Mouse (Mus musculus) lung, embryonic 14.5 days (tissue): ENCODE results near the gene Agbl4. TPM values are rescaled to one million over a fixed set of nuclear protein-coding genes. Genes with fewer than 3 reads are reported as not detected.

Experiments used
- ATAC-seq: fragments of 200-750 bp; cut with Nextera tagmentation; 2 replicates; pipeline ENCODE4 v1.8.0; 2017; ENCODE audit warnings: mild to moderate bottlenecking, moderate TSS enrichment, moderate library complexity; ENCODE audit not compliant: insufficient read depth
- DNase-seq: peaks from one replicate; pipeline ENCODE4 v3.0.0-alpha.2; 2015
- H3K27ac ChIP-seq: fragments of 300-500 bp; sonication (generic); 2 replicates; pipeline ENCODE4 v1.5.1; 2014; ENCODE audit warnings: low read depth, mild to moderate bottlenecking, moderate library complexity
- H3K27me3 ChIP-seq: fragments of 300-500 bp; sonication (generic); 2 replicates; pipeline ENCODE4 v1.6.1; 2014; ENCODE audit warnings: low read length, control low read depth; ENCODE audit not compliant: insufficient read depth
- H3K36me3 ChIP-seq: fragments of 300-500 bp; sonication (generic); 2 replicates; pipeline ENCODE4 v1.6.1; 2014; ENCODE audit warnings: control low read depth; ENCODE audit not compliant: insufficient read depth
- H3K4me1 ChIP-seq: fragments of 300-500 bp; sonication (generic); 2 replicates; pipeline ENCODE4 v1.6.1; 2014; ENCODE audit warnings: antibody characterized with exemption, control low read depth; ENCODE audit not compliant: insufficient read depth
- H3K4me2 ChIP-seq: fragments of 300-500 bp; sonication (generic); 2 replicates; pipeline ENCODE4 v1.6.1; 2014; ENCODE audit warnings: mild to moderate bottlenecking
- H3K4me3 ChIP-seq: fragments of 300-500 bp; sonication (generic); 2 replicates; pipeline ENCODE4 v1.5.1; 2014; ENCODE audit warnings: low read depth, low read length
- H3K9ac ChIP-seq: fragments of 300-500 bp; sonication (generic); 2 replicates; pipeline ENCODE4 v1.6.1; 2014
- H3K9me3 ChIP-seq: fragments of 300-500 bp; sonication (generic); 2 replicates; pipeline ENCODE4 v1.6.1; 2016; ENCODE audit warnings: low read depth, low read length, control low read depth
- CTCF ChIP-seq: IDR thresholded peaks from 2 replicates; pipeline ENCODE4 v1.5.1; 2016; ENCODE audit warnings: antibody characterized with exemption, low read depth
- WGBS: fragments of 180-500 bp; shearing (Covaris S2); extraction: QIAGEN DNeasy Blood & Tissue Kit; methylation state at CpG from one replicate; pipeline ENCODE4 v1.1.7; 2014; 5-methylcytosine and 5-hydroxymethylcytosine counted together
- polyA plus RNA-seq: library from polyadenylated mRNA; unstranded; fragments of >200 nt; fragmentation: Nextera tagmentation; extraction: Ambion mirVana; gene quantifications from 2 replicates; pipeline ENCODE4 v1.2.1, GENCODE M21; 2014

Agbl4 gene
- polyA plus RNA-seq, 1 experiment from 2014 or later = 0.34 TPM

DNA sequence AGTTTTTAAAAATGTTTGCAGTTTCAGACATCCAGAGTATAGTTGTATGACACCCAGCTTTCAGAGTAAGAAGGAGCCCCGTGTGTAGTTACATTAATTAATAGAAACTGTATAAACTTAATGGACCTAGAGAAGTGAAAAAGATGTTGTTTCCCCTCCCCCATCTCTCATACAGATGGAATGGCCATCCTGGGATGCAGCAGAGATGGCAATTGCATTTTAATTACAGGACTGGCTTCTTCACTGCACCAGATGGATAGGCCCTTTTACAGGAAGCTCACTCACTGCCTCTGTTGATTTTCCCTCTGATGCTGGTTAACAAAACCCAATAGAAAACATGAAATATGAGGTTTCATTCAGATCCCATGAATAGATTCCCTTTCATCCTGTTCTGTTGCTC is 337.7 kb downstream of the Agbl4 start:
- Histone ChIP-seq H3K36me3 (no peaks in the 10 kb centered on the region), H3K27me3 (no peaks in the 10 kb centered on the region), H3K4me2 (no peak overlapping the region), H3K9me3 (no peaks in the 10 kb centered on the region), H3K4me1 (no peaks in the 10 kb centered on the region), H3K27ac (no peak overlapping the region), H3K4me3 (no peak overlapping the region), H3K9ac (no peak overlapping the region)
- ATAC-seq (no peak), DNase-seq (no peak)
- no peak for TF ChIP-seq CTCF
- 89% methylated on average over 1 of the region's 1 CpGs for WGBS

DNA sequence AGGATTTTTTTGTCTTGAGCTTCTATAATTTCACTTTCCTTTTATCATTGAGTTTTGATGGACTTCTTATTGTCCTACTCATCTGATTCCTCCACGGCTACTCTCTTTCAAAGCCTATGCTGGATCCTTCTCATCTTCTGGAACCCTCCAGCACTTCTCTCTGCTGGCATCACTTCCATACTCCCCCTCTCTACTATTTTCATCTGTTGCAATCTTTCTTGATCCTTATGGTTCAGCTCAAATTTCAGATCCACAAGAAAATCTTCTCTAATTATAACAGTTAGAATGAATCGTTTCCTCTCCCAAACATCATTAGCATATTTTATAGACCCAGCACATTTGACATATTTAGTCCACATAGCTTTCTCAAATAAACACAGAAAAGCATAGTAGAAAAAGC is 360.5 kb downstream of the Agbl4 start:
- no peak overlapping the region for H3K4me3 ChIP-seq
- no peak for TF ChIP-seq CTCF
- no peaks in the 10 kb centered on the region for H3K4me1 ChIP-seq
- ATAC-seq (no peak), DNase-seq (no peak)
- H3K36me3 ChIP-seq = no peaks in the 10 kb centered on the region
- 82% methylated on average over 2 of the region's 2 CpGs for WGBS
- H3K4me2 ChIP-seq = no peak overlapping the region
- no peak overlapping the region for H3K9ac ChIP-seq
- no peaks in the 10 kb centered on the region for H3K27me3 ChIP-seq
- no peaks in the 10 kb centered on the region for H3K9me3 ChIP-seq
- no peak overlapping the region for H3K27ac ChIP-seq

DNA sequence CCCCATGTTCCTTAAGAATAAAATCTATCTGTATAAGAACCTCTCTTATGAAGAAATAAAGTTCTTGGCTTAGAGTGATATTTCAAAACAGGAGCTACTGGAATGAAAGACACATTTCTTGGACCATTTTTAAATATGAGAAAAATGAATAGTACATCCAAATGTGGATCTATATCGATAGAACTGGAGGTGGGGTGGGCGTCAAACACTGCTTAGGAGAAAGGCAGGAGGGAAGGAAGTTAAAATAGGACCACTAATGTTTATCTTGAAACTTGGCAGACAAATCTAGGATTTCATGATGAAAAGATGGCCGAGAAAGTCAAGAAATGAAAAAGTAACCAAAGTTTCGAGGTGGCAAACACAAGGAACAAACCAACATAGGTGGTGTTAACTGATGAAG is 391.1 kb downstream of the Agbl4 start:
- H3K27ac ChIP-seq = no peak overlapping the region
- 72% methylated on average over 4 of the region's 4 CpGs for WGBS
- no peak overlapping the region for H3K4me3 ChIP-seq
- DNase-seq = no peak
- no peak for TF ChIP-seq CTCF
- H3K4me2 ChIP-seq = no peak overlapping the region
- ATAC-seq = no peak
- no peaks in the 10 kb centered on the region for H3K36me3 ChIP-seq
- no peaks in the 10 kb centered on the region for H3K27me3 ChIP-seq
- no peaks in the 10 kb centered on the region for H3K9me3 ChIP-seq
- H3K9ac ChIP-seq = no peak overlapping the region
- H3K4me1 ChIP-seq = no peaks in the 10 kb centered on the region

DNA sequence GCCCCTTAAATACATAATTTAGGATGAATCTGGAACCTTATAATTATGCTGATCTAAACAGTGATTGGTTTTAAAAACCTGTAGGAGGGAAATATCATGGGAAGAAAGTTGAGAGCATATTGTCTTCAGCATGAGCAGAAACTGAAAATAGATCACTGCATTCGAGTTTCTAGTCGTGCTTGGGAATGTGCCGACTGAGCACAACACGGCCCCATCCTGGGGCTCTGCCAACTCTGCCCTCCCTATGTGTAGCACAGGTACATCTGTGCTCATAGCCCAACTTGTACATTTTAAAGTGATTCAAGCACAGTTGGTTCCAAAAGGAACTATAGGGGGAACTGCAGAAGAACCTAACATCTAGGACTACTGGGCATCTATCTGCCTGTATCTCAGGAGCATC is 402.4 kb downstream of the Agbl4 start:
- Histone ChIP-seq H3K4me3 (no peak overlapping the region), H3K9me3 (no peaks in the 10 kb centered on the region), H3K36me3 (no peaks in the 10 kb centered on the region), H3K27ac (no peak overlapping the region), H3K4me1 (no peaks in the 10 kb centered on the region), H3K9ac (no peak overlapping the region), H3K27me3 (no peaks in the 10 kb centered on the region), H3K4me2 (no peak overlapping the region)
- no peak for ATAC-seq
- 77% methylated on average over 4 of the region's 4 CpGs for WGBS
- DNase-seq = no peak
- TF ChIP-seq CTCF = no peak

DNA sequence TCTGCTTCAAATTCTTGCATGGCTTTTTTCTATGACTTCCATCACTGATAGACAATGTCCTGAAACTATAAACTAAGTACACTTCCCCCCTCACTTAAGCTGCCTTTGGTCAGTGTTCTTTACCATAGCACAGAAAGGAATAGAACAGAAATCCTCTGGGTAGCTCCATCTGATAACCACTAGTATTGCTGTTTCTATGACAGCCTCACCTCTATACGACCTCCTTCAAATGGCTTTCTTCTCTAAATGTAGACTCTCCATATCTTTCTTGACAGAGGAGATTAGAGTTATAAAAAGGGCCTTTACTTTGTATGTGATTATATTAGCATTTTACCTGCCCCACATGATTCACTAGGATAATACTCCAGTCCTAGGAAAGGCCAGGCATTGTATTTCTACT is 413.5 kb downstream of the Agbl4 start:
- no peak overlapping the region for H3K27ac ChIP-seq
- no peak for TF ChIP-seq CTCF
- no peak for DNase-seq
- WGBS = 58% methylated on average over 1 of the region's 1 CpGs
- H3K4me2 ChIP-seq = no peak overlapping the region
- ATAC-seq = no peak
- no peaks in the 10 kb centered on the region for H3K9me3 ChIP-seq
- H3K27me3 ChIP-seq = no peaks in the 10 kb centered on the region
- H3K36me3 ChIP-seq = no peaks in the 10 kb centered on the region
- no peak overlapping the region for H3K9ac ChIP-seq
- H3K4me3 ChIP-seq = no peak overlapping the region
- H3K4me1 ChIP-seq = no peaks in the 10 kb centered on the region

DNA sequence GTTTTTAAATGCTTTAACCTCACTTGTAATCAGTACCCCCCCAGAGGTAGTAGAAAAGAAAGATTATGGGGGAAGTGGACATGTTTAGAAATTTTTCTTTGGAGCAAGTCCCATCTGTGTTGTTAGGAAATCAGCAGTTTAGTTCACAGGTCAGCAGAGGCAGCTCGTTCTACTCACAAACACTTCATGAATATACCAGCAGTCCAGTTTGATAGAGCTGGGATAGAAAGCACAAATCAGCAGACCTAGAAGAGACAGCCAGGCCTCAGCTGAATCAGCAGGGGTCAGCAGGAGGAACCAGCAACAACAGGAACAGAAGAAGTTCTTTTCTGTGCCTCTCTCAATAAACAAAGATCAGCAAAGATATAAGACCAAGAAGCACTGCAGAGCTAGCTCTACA is 435.3 kb downstream of the Agbl4 start:
- Histone ChIP-seq H3K4me3 (no peak overlapping the region), H3K27ac (no peak overlapping the region), H3K27me3 (no peaks in the 10 kb centered on the region), H3K9me3 (no peaks in the 10 kb centered on the region), H3K4me1 (no peaks in the 10 kb centered on the region), H3K36me3 (no peaks in the 10 kb centered on the region), H3K4me2 (no peak overlapping the region), H3K9ac (no peak overlapping the region)
- DNase-seq = peak; percentile 85
- ATAC-seq = peak; percentile 98
- 26% methylated on average over 1 of the region's 1 CpGs for WGBS
- no peak for TF ChIP-seq CTCF

DNA sequence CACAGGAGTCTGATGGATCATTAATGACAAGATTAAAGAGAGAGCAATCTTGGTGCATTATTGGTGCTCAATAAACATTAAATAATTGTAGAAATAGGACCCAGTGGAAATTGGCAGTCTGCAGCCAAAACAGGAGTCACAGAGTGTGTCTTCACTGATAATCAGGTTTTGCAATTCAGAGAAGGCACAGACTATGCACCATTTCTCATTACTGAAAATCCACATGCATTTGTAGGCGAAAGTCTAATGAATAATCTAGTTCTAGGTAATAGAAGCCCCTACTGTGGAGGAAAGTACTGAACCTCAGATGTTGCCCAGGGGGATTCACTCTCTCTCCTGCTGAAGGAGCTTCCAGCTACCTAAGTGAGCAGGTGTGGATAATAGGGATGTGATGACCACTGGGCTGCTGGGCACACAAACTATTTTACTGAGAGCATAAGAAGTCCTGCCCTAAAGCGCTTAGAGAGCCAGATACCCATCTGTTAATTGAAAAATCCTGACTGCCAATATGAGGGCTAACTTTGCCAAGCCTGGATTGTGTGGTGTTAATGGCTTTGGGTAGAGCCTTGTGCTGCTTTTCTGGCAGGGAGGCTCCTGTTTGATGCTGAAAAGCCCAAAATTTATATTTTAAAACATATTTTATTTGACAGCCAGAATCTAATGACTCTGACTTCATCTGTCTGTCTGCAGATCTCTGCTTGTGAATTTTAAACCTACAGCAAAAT is 482.4 kb downstream of the Agbl4 start:
- Histone ChIP-seq H3K27ac (no peak overlapping the region), H3K4me3 (no peak overlapping the region), H3K36me3 (no peaks in the 10 kb centered on the region), H3K27me3 (no peaks in the 10 kb centered on the region), H3K9me3 (no peaks in the 10 kb centered on the region), H3K9ac (no peak overlapping the region), H3K4me2 (no peak overlapping the region), H3K4me1 (no peaks in the 10 kb centered on the region)
- ATAC-seq (no peak), DNase-seq (no peak)
- no peak for TF ChIP-seq CTCF
- 72% methylated on average over 2 of the region's 2 CpGs for WGBS
